7 mouse cellular contexts compared by ENCODE assay signal in the genomic region with DNA sequence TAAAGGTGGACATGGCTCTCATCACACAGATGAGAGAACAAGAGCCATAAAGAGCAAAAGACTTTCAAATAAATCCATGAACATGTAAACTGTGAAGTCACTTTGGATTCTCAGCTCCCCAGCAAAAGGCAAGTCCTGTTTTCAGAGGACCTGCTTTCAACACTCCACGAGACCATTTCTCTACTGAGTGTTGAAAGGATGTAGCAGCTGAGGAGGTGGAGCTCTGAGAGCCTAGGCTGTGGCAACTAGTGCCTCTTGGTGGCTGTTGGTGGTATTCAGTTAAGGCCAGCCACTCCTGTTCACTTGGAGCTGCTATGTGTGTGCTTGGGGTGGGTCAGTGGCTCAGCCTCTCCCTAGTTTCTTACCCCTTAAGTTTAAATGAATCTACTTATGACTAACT. TPM values are rescaled to one million over a fixed set of nuclear protein-coding genes. Genes with fewer than 3 reads are reported as not detected.
DNase-seq lines count a peak whose midpoint lies in the region; ATAC-seq lines count a peak whose summit lies in the region.

No protein-coding gene starts in this region.

- H3K36me3 ChIP-seq in embryonic facial prominence, embryonic 11.5 days (replicated peaks; ENCODE audit: control insufficient read depth, insufficient read depth, low read depth, low read length) = no peaks in the 10 kb centered on the region
- no peaks in the 10 kb centered on the region for H3K36me3 ChIP-seq in intestine, embryonic 14.5 days (ENCODE audit: control insufficient read depth, insufficient read depth, low read length)
- H3K36me3 ChIP-seq in midbrain, embryonic 15.5 days (replicated peaks) = no peaks in the 10 kb centered on the region

- peak overlapping the region; percentile 56; the same call in 1 of the 2 replicates for H3K9ac ChIP-seq in embryonic facial prominence, embryonic 11.5 days (replicated peaks; ENCODE audit: low read length)
- H3K9ac ChIP-seq in intestine, embryonic 14.5 days (ENCODE audit: low read length) = peak overlapping the region; percentile 56; the same call in 1 of the 2 replicates
- no peak overlapping the region for H3K9ac ChIP-seq in midbrain, embryonic 15.5 days

- 41% methylated on average over 1 of the region's 1 CpGs for WGBS in embryonic facial prominence, embryonic 11.5 days
- 20% methylated on average over 1 of the region's 1 CpGs for WGBS in intestine, embryonic 14.5 days
- 6% methylated on average over 1 of the region's 1 CpGs for WGBS in midbrain, embryonic 15.5 days

- H3K4me2 ChIP-seq in embryonic facial prominence, embryonic 11.5 days (ENCODE audit: low read depth, low read length) = no peak overlapping the region; the same call in 1 of the 2 replicates
- H3K4me2 ChIP-seq in intestine, embryonic 14.5 days (ENCODE audit: low read length) = peak overlapping the region; percentile 72
- H3K4me2 ChIP-seq in midbrain, embryonic 15.5 days = peak overlapping the region; percentile 86; the same call in 1 of the 2 replicates

- peak; percentile 26 for DNase-seq in 3134 (ENCODE audit: extremely low read depth, insufficient read length, low spot score)
- peak; percentile 84 for DNase-seq in 416B (ENCODE audit: low read depth)
- DNase-seq in embryonic facial prominence, embryonic 11.5 days (ENCODE audit: low spot score) = peak; percentile 22
- DNase-seq in intestine, embryonic 14.5 days (ENCODE audit: low spot score) = no peak
- no peak for DNase-seq in cerebellum, adult 11-12 months
- no peak for DNase-seq in kidney, adult 11 months

- H3K4me3 ChIP-seq in embryonic facial prominence, embryonic 11.5 days (ENCODE audit: low read depth, low read length) = peak overlapping the region; percentile 46; the same call in 1 of the 2 replicates
- peak overlapping the region; percentile 74 for H3K4me3 ChIP-seq in intestine, embryonic 14.5 days (ENCODE audit: low read depth, low read length)
- H3K4me3 ChIP-seq in midbrain, embryonic 15.5 days = no peak overlapping the region

- H3K4me1 ChIP-seq in embryonic facial prominence, embryonic 11.5 days (ENCODE audit: control insufficient read depth, insufficient read depth, low read length) = no peaks in the 10 kb centered on the region; the same call in 1 of the 2 replicates
- H3K4me1 ChIP-seq in intestine, embryonic 14.5 days (replicated peaks; ENCODE audit: control insufficient read depth, insufficient read depth, low read length) = peaks cover 10% of the 10 kb centered on the region
- H3K4me1 ChIP-seq in midbrain, embryonic 15.5 days = peaks cover 15% of the 10 kb centered on the region

- no peak for ATAC-seq in embryonic facial prominence, embryonic 11.5 days (replicated peaks; ENCODE audit: insufficient number of reproducible peaks, low FRiP score, low TSS enrichment, low read depth)
- no peak for ATAC-seq in intestine, embryonic 14.5 days (replicated peaks; ENCODE audit: low FRiP score, low TSS enrichment, low read depth)
- no peak for ATAC-seq in midbrain, embryonic 15.5 days (replicated peaks)

- no peak overlapping the region for H3K27ac ChIP-seq in embryonic facial prominence, embryonic 11.5 days (replicated peaks; ENCODE audit: low read depth, low read length)
- no peak overlapping the region for H3K27ac ChIP-seq in intestine, embryonic 14.5 days (ENCODE audit: low read depth)
- no peak overlapping the region for H3K27ac ChIP-seq in midbrain, embryonic 15.5 days

- H3K27me3 ChIP-seq in embryonic facial prominence, embryonic 11.5 days (ENCODE audit: control insufficient read depth, insufficient read depth, low read length) = no peaks in the 10 kb centered on the region
- no peaks in the 10 kb centered on the region for H3K27me3 ChIP-seq in intestine, embryonic 14.5 days (replicated peaks; ENCODE audit: control insufficient read depth, insufficient read depth, low read length)
- H3K27me3 ChIP-seq in midbrain, embryonic 15.5 days (replicated peaks) = no peaks in the 10 kb centered on the region

- no peaks in the 10 kb centered on the region for H3K9me3 ChIP-seq in embryonic facial prominence, embryonic 11.5 days (replicated peaks; ENCODE audit: control insufficient read depth, low read length)
- H3K9me3 ChIP-seq in intestine, embryonic 14.5 days (ENCODE audit: control insufficient read depth, low read length) = no peaks in the 10 kb centered on the region
- no peaks in the 10 kb centered on the region for H3K9me3 ChIP-seq in midbrain, embryonic 15.5 days

RNA-seq across cellular contexts. Expression of a gene that starts 1.5 kb away (rescaled TPM):
- polyA plus RNA-seq in embryonic facial prominence, embryonic 11.5 days (2014; fragmentation: Nextera tagmentation; extraction: Ambion mirVana) = 82.6 and 83.0 TPM in 2 replicates
- 64.8 and 70.9 TPM in 2 replicates for polyA plus RNA-seq in intestine, embryonic 14.5 days (2014; fragmentation: Nextera tagmentation; extraction: Ambion mirVana)
- 8.0 and 10.9 TPM in 2 replicates for polyA plus RNA-seq in midbrain, embryonic 15.5 days (2015; fragmentation: Nextera tagmentation; extraction: Ambion mirVana)

RNA-seq across cellular contexts. Expression of a gene that starts 1.8 kb away (rescaled TPM):
- 0.66 and 0.72 TPM in 2 replicates for polyA plus RNA-seq in embryonic facial prominence, embryonic 11.5 days (2014; fragmentation: Nextera tagmentation; extraction: Ambion mirVana)
- polyA plus RNA-seq in intestine, embryonic 14.5 days (2014; fragmentation: Nextera tagmentation; extraction: Ambion mirVana) = 0.23 and 0.37 TPM in 2 replicates
- 0.93 and 1.00 TPM in 2 replicates for polyA plus RNA-seq in midbrain, embryonic 15.5 days (2015; fragmentation: Nextera tagmentation; extraction: Ambion mirVana)

RNA-seq across cellular contexts. Expression of a gene that starts 16.0 kb away (rescaled TPM):
- polyA plus RNA-seq in embryonic facial prominence, embryonic 11.5 days (2014; fragmentation: Nextera tagmentation; extraction: Ambion mirVana) = 138 and 141 TPM in 2 replicates
- polyA plus RNA-seq in intestine, embryonic 14.5 days (2014; fragmentation: Nextera tagmentation; extraction: Ambion mirVana) = 97.9 and 105 TPM in 2 replicates
- polyA plus RNA-seq in midbrain, embryonic 15.5 days (2015; fragmentation: Nextera tagmentation; extraction: Ambion mirVana) = 228 and 238 TPM in 2 replicates

RNA-seq across cellular contexts. Expression of a gene that starts 40.7 kb away (rescaled TPM):
- 18.2 and 19.3 TPM in 2 replicates for polyA plus RNA-seq in embryonic facial prominence, embryonic 11.5 days (2014; fragmentation: Nextera tagmentation; extraction: Ambion mirVana)
- 15.4 and 17.6 TPM in 2 replicates for polyA plus RNA-seq in intestine, embryonic 14.5 days (2014; fragmentation: Nextera tagmentation; extraction: Ambion mirVana)
- 7.1 and 7.2 TPM in 2 replicates for polyA plus RNA-seq in midbrain, embryonic 15.5 days (2015; fragmentation: Nextera tagmentation; extraction: Ambion mirVana)

RNA-seq across cellular contexts. Expression of a gene that starts 44.5 kb away (rescaled TPM):
- polyA plus RNA-seq in embryonic facial prominence, embryonic 11.5 days (2014; fragmentation: Nextera tagmentation; extraction: Ambion mirVana) = 0.29 and 0.85 TPM in 2 replicates
- 0.39 and 0.66 TPM in 2 replicates for polyA plus RNA-seq in intestine, embryonic 14.5 days (2014; fragmentation: Nextera tagmentation; extraction: Ambion mirVana)
- polyA plus RNA-seq in midbrain, embryonic 15.5 days (2015; fragmentation: Nextera tagmentation; extraction: Ambion mirVana) = 0.66 and 1.0 TPM in 2 replicates

Comparison
In these comparisons a context has a peak if more than half of its experiments do, and no peak if none do; other contexts are left out.
1. DNase-seq: peak in 3134 (single experiment), 416B (single experiment) and embryonic facial prominence, embryonic 11.5 days (single experiment); none in intestine, embryonic 14.5 days (single experiment), cerebellum, adult 11-12 months (single experiment) and kidney, adult 11 months (single experiment).